Mouse (Mus musculus): ENCODE measurements around the gene Anxa5. TPM values are rescaled to one million over a fixed set of nuclear protein-coding genes. Genes with fewer than 3 reads are reported as not detected.
A peak's percentile ranks its signal among the peaks of the same experiment; 100 is the strongest.

Anxa5 gene
- total and polyA plus RNA-seq, 2 experiments from 2014 or later = 41.2 to 47.2 TPM

- Histone ChIP-seq H3K27ac (ENCODE audit: low read depth, low read length) (no peak overlapping the region), H3K36me3 (ENCODE audit: insufficient read depth) (no peaks in the 10 kb centered on the region), H3K4me2 (ENCODE audit: low read depth) (no peak overlapping the region), H3K27me3 (ENCODE audit: insufficient read depth, low read length) (no peaks in the 10 kb centered on the region), H3K9me3 (ENCODE audit: low read length) (no peaks in the 10 kb centered on the region), H3K4me1 (ENCODE audit: insufficient read depth) (no peaks in the 10 kb centered on the region), H3K4me3 (ENCODE audit: low read depth, low read length) (no peak overlapping the region), H3K9ac (no peak overlapping the region)
- no peak for TF ChIP-seq CTCF (IDR thresholded peaks at IDR 0.05; ENCODE audit: low read depth)
- ATAC-seq (no peak), DNase-seq (no peak)
- 79% methylated on average over 9 of the region's 9 CpGs for WGBS
Measured at GRCm38 (mm10) chr3:36496273-36496672, 20.6 kb upstream of the Anxa5 start.

- ATAC-seq = peak; percentile 75
- H3K9ac ChIP-seq = no peak overlapping the region
- H3K4me3 ChIP-seq (ENCODE audit: low read depth, low read length) = no peak overlapping the region
- no peaks in the 10 kb centered on the region for H3K27me3 ChIP-seq (ENCODE audit: insufficient read depth, low read length)
- DNase-seq = peak; percentile 87
- H3K4me2 ChIP-seq (ENCODE audit: low read depth) = no peak overlapping the region
- WGBS = 6% methylated on average over 6 of the region's 6 CpGs
- no peaks in the 10 kb centered on the region for H3K36me3 ChIP-seq (ENCODE audit: insufficient read depth)
- H3K9me3 ChIP-seq (ENCODE audit: low read length) = no peaks in the 10 kb centered on the region
- TF ChIP-seq CTCF (IDR thresholded peaks at IDR 0.05; ENCODE audit: low read depth) = peak; percentile 94
- H3K27ac ChIP-seq (ENCODE audit: low read depth, low read length) = no peak overlapping the region
- H3K4me1 ChIP-seq (ENCODE audit: insufficient read depth) = no peaks in the 10 kb centered on the region
Measured at GRCm38 (mm10) chr3:36495436-36495835, 19.7 kb upstream of the Anxa5 start.

GRCm38 (mm10) chr3:36494613-36495012, 18.9 kb upstream of the Anxa5 start:
- no peak overlapping the region for H3K27ac ChIP-seq (ENCODE audit: low read depth, low read length)
- no peak overlapping the region for H3K4me3 ChIP-seq (ENCODE audit: low read depth, low read length)
- WGBS = 83% methylated on average over 2 of the region's 2 CpGs
- H3K27me3 ChIP-seq (ENCODE audit: insufficient read depth, low read length) = no peaks in the 10 kb centered on the region
- ATAC-seq = no peak
- H3K9ac ChIP-seq = no peak overlapping the region
- no peak for DNase-seq
- no peaks in the 10 kb centered on the region for H3K36me3 ChIP-seq (ENCODE audit: insufficient read depth)
- no peaks in the 10 kb centered on the region for H3K9me3 ChIP-seq (ENCODE audit: low read length)
- TF ChIP-seq CTCF (IDR thresholded peaks at IDR 0.05; ENCODE audit: low read depth) = no peak
- H3K4me1 ChIP-seq (ENCODE audit: insufficient read depth) = no peaks in the 10 kb centered on the region
- H3K4me2 ChIP-seq (ENCODE audit: low read depth) = no peak overlapping the region

GRCm38 (mm10) chr3:36493641-36494283, 18.1 kb upstream of the Anxa5 start:
- H3K9ac ChIP-seq = no peak overlapping the region
- no peaks in the 10 kb centered on the region for H3K9me3 ChIP-seq (ENCODE audit: low read length)
- H3K4me1 ChIP-seq (ENCODE audit: insufficient read depth) = no peaks in the 10 kb centered on the region
- no peaks in the 10 kb centered on the region for H3K36me3 ChIP-seq (ENCODE audit: insufficient read depth)
- no peak overlapping the region for H3K4me2 ChIP-seq (ENCODE audit: low read depth)
- TF ChIP-seq CTCF (IDR thresholded peaks at IDR 0.05; ENCODE audit: low read depth) = no peak
- peak; percentile 69; the same call in 1 of the 2 replicates for ATAC-seq
- WGBS = 52% methylated on average over 6 of the region's 6 CpGs
- no peak overlapping the region for H3K4me3 ChIP-seq (ENCODE audit: low read depth, low read length)
- no peak for DNase-seq
- H3K27ac ChIP-seq (ENCODE audit: low read depth, low read length) = no peak overlapping the region
- H3K27me3 ChIP-seq (ENCODE audit: insufficient read depth, low read length) = no peaks in the 10 kb centered on the region

DNA sequence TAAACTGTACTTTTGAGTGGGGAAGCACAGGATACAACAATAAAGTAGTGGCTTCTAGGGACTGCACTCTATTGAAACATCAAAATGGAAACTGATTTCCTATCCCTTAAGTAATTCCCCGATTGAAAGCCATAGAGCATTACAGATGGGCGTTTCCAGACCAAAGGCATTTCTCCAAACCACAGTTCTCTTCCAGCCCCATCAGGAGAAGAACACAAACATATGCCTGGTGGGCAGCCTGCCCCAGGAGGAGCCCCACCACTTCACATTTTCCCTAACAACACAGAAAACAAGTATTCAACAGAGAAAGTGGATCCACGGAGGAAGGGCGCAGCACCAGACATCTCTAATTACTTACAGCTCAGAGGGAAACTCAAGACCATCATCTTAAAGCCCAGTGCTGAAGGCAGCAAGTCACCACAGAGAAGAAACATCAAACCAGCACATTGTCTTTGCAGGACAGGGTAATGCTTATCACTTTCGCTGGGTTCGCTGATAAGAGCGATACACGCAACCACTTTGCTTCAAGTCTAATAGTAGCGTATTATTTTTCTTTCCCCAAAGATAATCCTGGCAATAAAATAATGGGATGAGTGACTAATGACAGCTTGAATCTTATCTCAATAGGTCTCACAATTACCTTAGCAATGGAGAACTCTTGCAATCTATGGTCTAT, 17.2 kb upstream of the Anxa5 start:
- WGBS = 81% methylated on average over 9 of the region's 9 CpGs
- H3K4me3 ChIP-seq (ENCODE audit: low read depth, low read length) = no peak overlapping the region
- H3K9ac ChIP-seq = no peak overlapping the region
- no peaks in the 10 kb centered on the region for H3K9me3 ChIP-seq (ENCODE audit: low read length)
- H3K27me3 ChIP-seq (ENCODE audit: insufficient read depth, low read length) = no peaks in the 10 kb centered on the region
- H3K36me3 ChIP-seq (ENCODE audit: insufficient read depth) = no peaks in the 10 kb centered on the region
- H3K27ac ChIP-seq (ENCODE audit: low read depth, low read length) = no peak overlapping the region
- ATAC-seq (no peak), DNase-seq (no peak)
- H3K4me2 ChIP-seq (ENCODE audit: low read depth) = no peak overlapping the region
- H3K4me1 ChIP-seq (ENCODE audit: insufficient read depth) = no peaks in the 10 kb centered on the region
- no peak for TF ChIP-seq CTCF (IDR thresholded peaks at IDR 0.05; ENCODE audit: low read depth)

DNA sequence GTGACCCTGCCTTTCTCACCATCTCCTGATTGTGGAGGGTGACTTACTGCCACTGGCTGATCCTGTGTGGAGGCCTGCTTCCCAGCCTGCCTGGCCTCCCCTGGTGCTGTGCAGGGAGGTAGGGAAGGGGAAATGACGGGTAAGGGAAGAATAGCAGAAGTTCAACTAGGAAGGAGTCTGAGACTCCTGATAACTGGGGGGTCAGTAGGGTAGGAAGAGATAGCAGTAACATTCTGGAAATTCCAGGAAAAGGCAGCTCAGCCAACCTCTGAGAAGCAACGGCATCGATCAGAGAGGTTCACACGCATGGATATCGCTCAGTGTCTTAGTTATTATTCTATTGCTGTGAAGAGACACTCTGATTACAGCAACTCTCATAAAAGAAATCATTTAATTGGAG, 15.8 kb upstream of the Anxa5 start:
- no peak for TF ChIP-seq CTCF (IDR thresholded peaks at IDR 0.05; ENCODE audit: low read depth)
- H3K4me1 ChIP-seq (ENCODE audit: insufficient read depth) = no peaks in the 10 kb centered on the region
- no peak overlapping the region for H3K4me2 ChIP-seq (ENCODE audit: low read depth)
- H3K9me3 ChIP-seq (ENCODE audit: low read length) = no peaks in the 10 kb centered on the region
- H3K27me3 ChIP-seq (ENCODE audit: insufficient read depth, low read length) = no peaks in the 10 kb centered on the region
- ATAC-seq (no peak), DNase-seq (no peak)
- no peak overlapping the region for H3K4me3 ChIP-seq (ENCODE audit: low read depth, low read length)
- no peak overlapping the region for H3K27ac ChIP-seq (ENCODE audit: low read depth, low read length)
- WGBS = 92% methylated on average over 5 of the region's 5 CpGs
- H3K36me3 ChIP-seq (ENCODE audit: insufficient read depth) = no peaks in the 10 kb centered on the region
- H3K9ac ChIP-seq = no peak overlapping the region

GRCm38 (mm10) chr3:36489590-36489910, 13.9 kb upstream of the Anxa5 start:
- Histone ChIP-seq H3K36me3 (ENCODE audit: insufficient read depth) (no peaks in the 10 kb centered on the region), H3K4me2 (ENCODE audit: low read depth) (no peak overlapping the region), H3K4me3 (ENCODE audit: low read depth, low read length) (no peak overlapping the region), H3K4me1 (ENCODE audit: insufficient read depth) (no peaks in the 10 kb centered on the region), H3K27ac (ENCODE audit: low read depth, low read length) (no peak overlapping the region), H3K9me3 (ENCODE audit: low read length) (no peaks in the 10 kb centered on the region), H3K9ac (no peak overlapping the region), H3K27me3 (ENCODE audit: insufficient read depth, low read length) (no peaks in the 10 kb centered on the region)
- WGBS = 100% methylated on average over 1 of the region's 1 CpGs
- no peak for TF ChIP-seq CTCF (IDR thresholded peaks at IDR 0.05; ENCODE audit: low read depth)
- ATAC-seq = no peak
- no peak for DNase-seq

Data from forebrain, postnatal 0 days (tissue).